Mouse (Mus musculus): ENCODE measurements at regions not wholly inside any gene's neighbourhood (a gene's known extent, or its start where the extent isn't known, plus 50 kb on each side); places are given as distances from the start of the nearest gene placed in this dataset.

- TF ChIP-seq CTCF (IDR thresholded peaks at IDR 0.05; ENCODE audit: control insufficient read depth, insufficient read depth, low read length), result no peak
- TF ChIP-seq POLR2A (IDR thresholded peaks at IDR 0.05; ENCODE audit: borderline replicate concordance, control insufficient read depth, low read depth, low read length), result no peak
Measured at GRCm38 (mm10) chr11:32978899-32979298, 154.5 kb upstream of the Smim23 start.
